Mouse (Mus musculus): ENCODE measurements around the gene Arl5c. TPM values are rescaled to one million over a fixed set of nuclear protein-coding genes. Genes with fewer than 3 reads are reported as not detected.

The Arl5c gene
- total and polyA plus RNA-seq, 3 experiments, result 1.2 to 10.4 TPM; not detected in 1

GRCm38 (mm10) chr11:97980531-97980966 lies 15.4 kb downstream of the Arl5c start:
- TF ChIP-seq BHLHE40 (IDR thresholded peaks at IDR 0.05; ENCODE audit: borderline replicate concordance, low read depth, low read length) (no peak), ZMIZ1 (IDR thresholded peaks at IDR 0.05; ENCODE audit: low read depth, low read length) (no peak), UBTF (IDR thresholded peaks at IDR 0.05; ENCODE audit: borderline replicate concordance, insufficient read depth, low read depth, low read length) (no peak), CHD1 (IDR thresholded peaks at IDR 0.05; ENCODE audit: low read depth, low read length) (no peak), POLR2A (IDR thresholded peaks at IDR 0.05; ENCODE audit: control insufficient read depth in 1 of 2, insufficient read depth in 1 of 2, low read depth in 1 of 2, low read length in 2 of 2, poor library complexity in 1 of 2) (no peak), NELFE (IDR thresholded peaks at IDR 0.05; ENCODE audit: low read depth, low read length) (no peak), USF1 (IDR thresholded peaks at IDR 0.05; ENCODE audit: low read depth, low read length) (no peak), CHD2 (IDR thresholded peaks at IDR 0.05; ENCODE audit: low read length) (no peak), EP300 (IDR thresholded peaks at IDR 0.05; ENCODE audit: low read depth in 1 of 2, low read length in 2 of 2) (no peak), TCF12 (IDR thresholded peaks at IDR 0.05; ENCODE audit: low read depth, low read length) (no peak), MYB (IDR thresholded peaks at IDR 0.05; ENCODE audit: low read depth, low read length) (no peak), MAX (IDR thresholded peaks at IDR 0.05; ENCODE audit: low read length) (no peak), KAT2A (conservative IDR thresholded peaks at IDR 0.05; ENCODE audit: low read depth, low read length) (no peak), E2F4 (IDR thresholded peaks at IDR 0.05; ENCODE audit: borderline replicate concordance, low read depth, low read length) (no peak), SIN3A (IDR thresholded peaks at IDR 0.05; ENCODE audit: low read length) (no peak)
- Histone ChIP-seq H3K36me3 (ENCODE audit: control insufficient read depth in 1 of 2, insufficient read depth in 2 of 2, low read length in 2 of 2) (no peaks in the 10 kb centered on the region), H3K9me3 (replicated peaks; ENCODE audit: insufficient read depth, low read length) (no peaks in the 10 kb centered on the region), H3K27me3 (ENCODE audit: control insufficient read depth in 1 of 2, insufficient read depth in 2 of 2, low read length in 2 of 2) (no peaks in the 10 kb centered on the region; a peak in 1 of 4 replicates), H3K9ac (ENCODE audit: control insufficient read depth, low read depth, low read length, poor library complexity, severe bottlenecking) (no peak overlapping the region), H3K4me1 (ENCODE audit: control insufficient read depth in 1 of 2, insufficient read depth in 2 of 2, low read length in 2 of 2) (peaks cover 0 to under 1% of the 10 kb centered on the region in 2 experiments; a peak in 1 of 4 replicates), H3K27ac (ENCODE audit: control insufficient read depth, low read depth, low read length) (no peak overlapping the region), H3K4me3 (ENCODE audit: control insufficient read depth in 1 of 2, insufficient read depth in 1 of 2, low read depth in 2 of 2, low read length in 2 of 2) (no peak overlapping the region), H3K79me2 (ENCODE audit: control insufficient read depth, insufficient read depth, low read length, poor library complexity) (no peaks in the 10 kb centered on the region)
- no peak for DNase-seq (ENCODE audit: low read depth, low spot score)

DNA sequence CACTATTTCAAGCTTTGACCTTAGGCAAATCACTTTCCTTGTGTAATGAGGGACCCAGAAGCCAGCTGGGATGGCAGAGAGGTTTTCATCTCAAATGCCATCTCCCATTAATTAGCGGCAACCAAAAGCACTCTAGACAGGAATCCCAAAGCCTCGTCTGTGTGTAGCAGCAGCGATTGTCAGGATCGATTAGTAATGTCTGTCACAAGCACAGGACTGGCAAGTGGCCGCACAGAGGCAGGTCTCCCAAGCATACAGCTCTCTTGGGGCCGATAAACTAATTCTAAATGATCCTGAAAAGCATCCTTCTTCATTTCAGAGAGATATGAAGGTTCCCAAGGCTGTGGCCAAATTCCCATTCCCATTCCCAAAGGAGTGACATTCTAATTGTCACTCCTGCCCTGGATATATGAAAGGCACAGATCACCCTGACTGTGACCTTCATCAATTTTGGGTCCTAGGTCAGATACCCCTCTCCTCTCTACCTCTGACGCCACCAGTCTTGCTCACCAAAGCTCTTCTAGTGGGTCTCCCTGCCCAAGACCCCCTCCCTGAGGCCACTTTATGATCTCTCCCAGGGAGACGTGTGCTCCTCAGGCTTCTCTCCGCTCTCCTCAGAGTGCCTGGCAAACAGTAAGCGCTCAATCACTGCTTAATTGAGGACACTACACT lies 16.0 kb downstream of the Arl5c start:
- Histone ChIP-seq H3K4me1 (ENCODE audit: control insufficient read depth in 1 of 2, insufficient read depth in 2 of 2, low read length in 2 of 2) (no peaks in the 10 kb centered on the region), H3K27ac (ENCODE audit: control insufficient read depth, low read depth, low read length) (no peak overlapping the region), H3K36me3 (ENCODE audit: control insufficient read depth in 1 of 2, insufficient read depth in 2 of 2, low read length in 2 of 2) (no peaks in the 10 kb centered on the region), H3K9me3 (replicated peaks; ENCODE audit: insufficient read depth, low read length) (no peaks in the 10 kb centered on the region), H3K79me2 (ENCODE audit: control insufficient read depth, insufficient read depth, low read length, poor library complexity) (no peaks in the 10 kb centered on the region), H3K9ac (ENCODE audit: control insufficient read depth, low read depth, low read length, poor library complexity, severe bottlenecking) (no peak overlapping the region), H3K27me3 (ENCODE audit: control insufficient read depth in 1 of 2, insufficient read depth in 2 of 2, low read length in 2 of 2) (no peaks in the 10 kb centered on the region; a peak in 1 of 4 replicates), H3K4me3 (ENCODE audit: control insufficient read depth in 1 of 2, insufficient read depth in 1 of 2, low read depth in 2 of 2, low read length in 2 of 2) (no peak overlapping the region)
- TF ChIP-seq NRF1 (IDR thresholded peaks at IDR 0.05; ENCODE audit: insufficient read depth, low read depth, low read length, poor library complexity, severe bottlenecking) (no peak), KAT2A (conservative IDR thresholded peaks at IDR 0.05; ENCODE audit: low read depth, low read length) (no peak), ETS1 (IDR thresholded peaks at IDR 0.05; ENCODE audit: low read depth, low read length) (no peak), MAFK (IDR thresholded peaks at IDR 0.05; ENCODE audit: borderline replicate concordance, low read depth, low read length) (no peak), ZMIZ1 (IDR thresholded peaks at IDR 0.05; ENCODE audit: low read depth, low read length) (no peak), POLR2AphosphoS5 (IDR thresholded peaks at IDR 0.05; ENCODE audit: borderline replicate concordance, low read depth, low read length) (no peak), ZC3H11A (IDR thresholded peaks at IDR 0.05; ENCODE audit: low read depth, low read length) (no peak), ZNF384 (IDR thresholded peaks at IDR 0.05; ENCODE audit: low read depth, low read length) (no peak), E2F4 (IDR thresholded peaks at IDR 0.05; ENCODE audit: borderline replicate concordance, low read depth, low read length) (no peak), GABPA (IDR thresholded peaks at IDR 0.05; ENCODE audit: low read depth, low read length) (no peak), POLR2A (IDR thresholded peaks at IDR 0.05; ENCODE audit: control insufficient read depth in 1 of 2, insufficient read depth in 1 of 2, low read depth in 1 of 2, low read length in 2 of 2, poor library complexity in 1 of 2) (no peak), RCOR1 (IDR thresholded peaks at IDR 0.05; ENCODE audit: low read depth, low read length) (no peak)
- DNase-seq (ENCODE audit: low read depth, low spot score), result no peak

All from MEL (cell line).